Mouse (Mus musculus): ENCODE measurements around the gene Rnf114. TPM values are rescaled to one million over a fixed set of nuclear protein-coding genes. Genes with fewer than 3 reads are reported as not detected.

Rnf114 gene
- polyA plus RNA-seq, 1 experiment from 2014 or later: 101 TPM

DNA sequence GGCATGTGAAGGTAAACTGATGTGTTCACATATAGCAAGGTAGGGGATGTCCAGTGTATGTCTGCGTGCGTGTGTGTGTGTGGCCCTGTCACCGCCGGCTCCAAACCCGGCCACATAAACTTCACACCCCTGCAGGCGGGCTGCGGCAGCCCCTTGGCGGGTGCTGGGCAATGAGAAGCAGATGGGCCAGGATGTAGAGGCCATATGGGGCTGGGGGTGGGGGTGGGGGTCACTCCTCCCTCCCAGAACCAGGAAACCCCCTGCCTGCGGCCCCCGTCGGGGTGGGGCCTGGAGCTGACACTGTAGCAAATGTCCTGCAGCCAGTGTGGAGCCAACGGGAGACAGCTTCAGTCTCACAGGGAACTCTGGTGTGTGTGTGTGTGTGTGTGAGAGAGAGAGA, 71.3 kb downstream of the Rnf114 start:
- H3K4me2 ChIP-seq (ENCODE audit: low read depth, low read length): no peak overlapping the region
- 24% methylated on average over 12 of the region's 12 CpGs for WGBS
- peak; percentile 91 for ATAC-seq (ENCODE audit: low read depth)
- no peaks in the 10 kb centered on the region for H3K27me3 ChIP-seq (ENCODE audit: control insufficient read depth, insufficient read depth, low read depth, low read length)
- H3K27ac ChIP-seq (ENCODE audit: low read length): peak overlapping the region; percentile 94
- no peaks in the 10 kb centered on the region for H3K36me3 ChIP-seq (ENCODE audit: control insufficient read depth, insufficient read depth, low read length)
- peaks cover 50% of the 10 kb centered on the region for H3K4me1 ChIP-seq (replicated peaks; ENCODE audit: control insufficient read depth, insufficient read depth, low read length)
- no peak overlapping the region for H3K4me3 ChIP-seq (ENCODE audit: low read length)
- H3K9ac ChIP-seq (ENCODE audit: low read length): peak overlapping the region; percentile 36; the same call in 1 of the 2 replicates
- H3K9me3 ChIP-seq (ENCODE audit: control insufficient read depth, low read length): no peaks in the 10 kb centered on the region

GRCm38 (mm10) chr2:167564551-167565311, 72.3 kb downstream of the Rnf114 start:
- Histone ChIP-seq H3K27ac (ENCODE audit: low read length) (peak overlapping the region; percentile 94), H3K27me3 (ENCODE audit: control insufficient read depth, insufficient read depth, low read depth, low read length) (no peaks in the 10 kb centered on the region), H3K4me1 (replicated peaks; ENCODE audit: control insufficient read depth, insufficient read depth, low read length) (peaks cover 45% of the 10 kb centered on the region), H3K36me3 (ENCODE audit: control insufficient read depth, insufficient read depth, low read length) (no peaks in the 10 kb centered on the region), H3K9ac (ENCODE audit: low read length) (peak overlapping the region; percentile 13; the same call in 1 of the 2 replicates), H3K9me3 (ENCODE audit: control insufficient read depth, low read length) (no peaks in the 10 kb centered on the region), H3K4me2 (ENCODE audit: low read depth, low read length) (no peak overlapping the region), H3K4me3 (ENCODE audit: low read length) (no peak overlapping the region)
- 62% methylated on average over 13 of the region's 13 CpGs for WGBS
- ATAC-seq (ENCODE audit: low read depth): no peak

DNA sequence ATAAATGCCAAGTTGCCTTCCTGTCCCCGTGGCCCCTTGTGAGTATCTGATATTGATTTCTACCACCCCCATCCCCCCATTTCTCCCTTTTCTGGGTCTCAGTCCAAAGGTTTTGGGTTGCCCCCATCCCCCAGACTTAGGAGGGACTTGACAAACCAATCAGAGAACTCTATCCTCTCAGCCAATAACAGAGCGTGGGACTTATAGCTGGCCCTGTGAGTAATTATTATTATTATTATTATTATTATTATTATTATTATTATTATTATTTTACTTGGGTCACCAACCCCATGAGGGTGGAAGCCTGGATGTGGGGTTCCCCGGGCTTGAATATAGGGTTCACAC, 72.8 kb downstream of the Rnf114 start:
- Histone ChIP-seq H3K4me1 (replicated peaks; ENCODE audit: control insufficient read depth, insufficient read depth, low read length) (peaks cover 47% of the 10 kb centered on the region), H3K27ac (ENCODE audit: low read length) (peak overlapping the region; percentile 94), H3K9me3 (ENCODE audit: control insufficient read depth, low read length) (no peaks in the 10 kb centered on the region), H3K4me2 (ENCODE audit: low read depth, low read length) (peak overlapping the region; percentile 39), H3K36me3 (ENCODE audit: control insufficient read depth, insufficient read depth, low read length) (no peaks in the 10 kb centered on the region), H3K9ac (ENCODE audit: low read length) (peak overlapping the region; percentile 64), H3K4me3 (ENCODE audit: low read length) (no peak overlapping the region; the same call in 1 of the 2 replicates), H3K27me3 (ENCODE audit: control insufficient read depth, insufficient read depth, low read depth, low read length) (no peaks in the 10 kb centered on the region)
- 45% methylated on average over 3 of the region's 3 CpGs for WGBS
- no peak for ATAC-seq (ENCODE audit: low read depth)

GRCm38 (mm10) chr2:167565682-167566081, 73.2 kb downstream of the Rnf114 start:
- 11% methylated on average over 19 of the region's 19 CpGs for WGBS
- Histone ChIP-seq H3K27ac (ENCODE audit: low read length) (peak overlapping the region; percentile 94), H3K27me3 (ENCODE audit: control insufficient read depth, insufficient read depth, low read depth, low read length) (no peaks in the 10 kb centered on the region), H3K4me3 (ENCODE audit: low read length) (peak overlapping the region; percentile 20; the same call in 1 of the 2 replicates), H3K9ac (ENCODE audit: low read length) (peak overlapping the region; percentile 64), H3K36me3 (ENCODE audit: control insufficient read depth, insufficient read depth, low read length) (no peaks in the 10 kb centered on the region), H3K4me2 (ENCODE audit: low read depth, low read length) (peak overlapping the region; percentile 39), H3K9me3 (ENCODE audit: control insufficient read depth, low read length) (no peaks in the 10 kb centered on the region), H3K4me1 (replicated peaks; ENCODE audit: control insufficient read depth, insufficient read depth, low read length) (peaks cover 50% of the 10 kb centered on the region)
- ATAC-seq (ENCODE audit: low read depth): peak; percentile 11; the same call in 1 of the 2 replicates

Other genes with a start within 250 kb of the Rnf114 start
- gene B4galt5, start 143.5 kb upstream of the Rnf114 start, polyA plus RNA-seq (2015; fragmentation: Nextera tagmentation; extraction: Ambion mirVana): 7.3 and 8.3 TPM in 2 replicates
- 21.3 and 24.0 TPM in 2 replicates for gene Slc9a8, start 70.9 kb upstream of the Rnf114 start, polyA plus RNA-seq (2015; fragmentation: Nextera tagmentation; extraction: Ambion mirVana)
- 14.8 and 16.2 TPM in 2 replicates for gene Spata2, start 242 bp downstream of the Rnf114 start, polyA plus RNA-seq (2015; fragmentation: Nextera tagmentation; extraction: Ambion mirVana)
- gene Snai1, start 45.5 kb downstream of the Rnf114 start, polyA plus RNA-seq (2015; fragmentation: Nextera tagmentation; extraction: Ambion mirVana): 120 and 130 TPM in 2 replicates
- gene Ube2v1, start 139.4 kb downstream of the Rnf114 start, polyA plus RNA-seq (2015; fragmentation: Nextera tagmentation; extraction: Ambion mirVana): 263 and 285 TPM in 2 replicates
- gene Gm20431, start 168.9 kb downstream of the Rnf114 start, polyA plus RNA-seq (2015; fragmentation: Nextera tagmentation; extraction: Ambion mirVana): 5.6 and 8.4 TPM in 2 replicates
- gene Cebpb, start 196.3 kb downstream of the Rnf114 start, polyA plus RNA-seq (2015; fragmentation: Nextera tagmentation; extraction: Ambion mirVana): 2.4 and 4.1 TPM in 2 replicates
- gene Tmem189, start 197.2 kb downstream of the Rnf114 start, polyA plus RNA-seq (2015; fragmentation: Nextera tagmentation; extraction: Ambion mirVana): 38.3 and 39.6 TPM in 2 replicates

All from lung, embryonic 16.5 days (tissue).